Mouse (Mus musculus): ENCODE data around the gene Zfp316.

DNA sequence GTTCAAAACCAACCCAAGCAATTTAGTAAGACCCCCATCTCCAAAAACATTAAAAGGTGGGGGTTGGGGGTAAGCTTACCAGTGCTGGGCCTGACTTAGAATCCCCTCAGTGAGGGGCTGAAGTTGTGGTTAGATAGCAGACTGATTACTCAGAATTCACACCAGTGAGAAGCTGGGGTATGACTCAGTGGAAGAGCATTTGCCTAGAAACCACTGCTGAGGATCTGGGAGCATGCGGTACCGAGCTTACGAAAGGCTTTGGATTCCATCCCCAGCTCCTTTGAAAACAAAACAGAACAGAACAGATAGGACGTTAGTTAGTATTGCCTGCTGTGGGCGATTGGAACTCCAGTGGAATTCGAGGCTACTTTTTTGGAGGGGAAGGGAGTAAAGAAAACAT, 1.8 kb upstream of the Zfp316 start:
- TF ChIP-seq CTCF (IDR thresholded peaks at IDR 0.05; ENCODE audit: insufficient read depth, low read length) (no peak), POLR2A (IDR thresholded peaks at IDR 0.05; ENCODE audit: borderline replicate concordance, extremely low read depth, low read depth, low read length) (no peak)

All from lung, adult 2 months (tissue).